Mouse (Mus musculus) kidney, adult 2 months (tissue): ENCODE results near the gene Whrn. TPM values are rescaled to one million over a fixed set of nuclear protein-coding genes. Genes with fewer than 3 reads are reported as not detected.

ENCODE experiments used
- DNase-seq: peaks from one replicate; pipeline ENCODE4 v3.0.0; 2021
- H3K27ac ChIP-seq: fragments of 200-500 bp; 2 replicates; pipeline ENCODE4 v1.5.1; 2012; ENCODE audit warnings: low read depth, low read length, control low read depth, inconsistent platforms; ENCODE audit not compliant: insufficient read depth
- H3K27me3 ChIP-seq: fragments of 200-500 bp; replicated peaks from 2 replicates; pipeline ENCODE4 v1.6.1; 2012; ENCODE audit warnings: mild to moderate bottlenecking, moderate library complexity, low read length, inconsistent platforms; ENCODE audit not compliant: control insufficient read depth, insufficient read depth
- H3K36me3 ChIP-seq: fragments of 200-500 bp; 2 replicates; pipeline ENCODE4 v1.6.1; 2012; ENCODE audit warnings: mild to moderate bottlenecking, moderate library complexity, low read length, inconsistent platforms; ENCODE audit not compliant: control insufficient read depth, insufficient read depth
- H3K4me1 ChIP-seq: fragments of 200-500 bp; 2 replicates; pipeline ENCODE4 v1.6.1; 2011; ENCODE audit warnings: low read length; ENCODE audit not compliant: control insufficient read depth, insufficient read depth
- H3K4me3 ChIP-seq: fragments of 200-500 bp; 2 replicates; pipeline ENCODE4 v1.5.1; 2011; ENCODE audit warnings: mild to moderate bottlenecking, low read depth, low read length, control low read depth; ENCODE audit not compliant: insufficient read depth
- CTCF ChIP-seq: fragments of 200-500 bp; conservative IDR thresholded peaks from 2 replicates; pipeline ENCODE4 v1.5.1; 2011; ENCODE audit warnings: low read depth, mild to moderate bottlenecking, control low read depth, low read length, moderate library complexity, mixed read lengths; ENCODE audit not compliant: insufficient read depth, insufficient read length
- POLR2A ChIP-seq: fragments of 200-500 bp; IDR thresholded peaks from one replicate; pipeline ENCODE4 v1.6.1; 2011; ENCODE audit warnings: low read depth, low read length, control low read depth
- WGBS: fragments of 180-500 bp; shearing (Covaris S2); methylation state at CpG from one replicate; pipeline ENCODE4 v1.1.7; 2018; 5-methylcytosine and 5-hydroxymethylcytosine counted together
- polyA plus RNA-seq: library from polyadenylated mRNA; depleted of rRNA; stranded (reverse); fragments of >200 nt; gene quantifications from 2 replicates; pipeline ENCODE4 v1.2.3, GENCODE M21; 2012; rRNA removed

The Whrn gene
- 20.3 and 22.7 TPM in 2 replicates for polyA plus RNA-seq

DNA sequence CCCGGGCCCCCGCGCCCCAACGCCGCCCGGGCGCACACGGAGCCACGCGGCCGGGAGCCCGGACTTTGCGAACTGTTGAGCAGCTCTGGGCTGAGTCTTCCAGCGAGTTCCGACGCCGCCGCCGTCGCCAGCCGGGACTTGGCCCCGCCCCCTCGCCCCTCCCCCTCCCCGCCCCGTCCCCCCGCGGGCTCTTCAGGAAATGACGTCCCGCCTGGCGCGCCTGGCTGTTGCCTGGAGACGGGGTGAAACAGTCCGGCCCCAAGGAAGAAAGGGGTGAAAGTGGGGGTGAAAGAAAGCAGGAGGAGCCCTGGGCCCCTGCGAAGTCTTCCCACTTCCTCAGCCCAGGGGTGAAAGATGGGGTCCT lies at the start of gene Whrn:
TSS of gene Whrn (minus strand) at position 77 of the 364 bp plus-strand sequence.
- Histone ChIP-seq H3K27ac (0 out of 2 replicates have a peak within 1 kb of the TSS, but pooled peaks have one; percentile 51), H3K27me3 (no peaks in the 10 kb centered on the region), H3K36me3 (no peaks in the 10 kb centered on the region), H3K4me1 (peaks cover 6% of the 10 kb centered on the region; the same call in 1 of the 2 replicates), H3K4me3 (peak within 1 kb of the TSS; percentile 61)
- TF ChIP-seq CTCF = no peak
- TF ChIP-seq POLR2A = peak; percentile 41
- peak; percentile 86 for DNase-seq
- WGBS = under 1% methylated on average over 32 of the region's 34 CpGs

DNA sequence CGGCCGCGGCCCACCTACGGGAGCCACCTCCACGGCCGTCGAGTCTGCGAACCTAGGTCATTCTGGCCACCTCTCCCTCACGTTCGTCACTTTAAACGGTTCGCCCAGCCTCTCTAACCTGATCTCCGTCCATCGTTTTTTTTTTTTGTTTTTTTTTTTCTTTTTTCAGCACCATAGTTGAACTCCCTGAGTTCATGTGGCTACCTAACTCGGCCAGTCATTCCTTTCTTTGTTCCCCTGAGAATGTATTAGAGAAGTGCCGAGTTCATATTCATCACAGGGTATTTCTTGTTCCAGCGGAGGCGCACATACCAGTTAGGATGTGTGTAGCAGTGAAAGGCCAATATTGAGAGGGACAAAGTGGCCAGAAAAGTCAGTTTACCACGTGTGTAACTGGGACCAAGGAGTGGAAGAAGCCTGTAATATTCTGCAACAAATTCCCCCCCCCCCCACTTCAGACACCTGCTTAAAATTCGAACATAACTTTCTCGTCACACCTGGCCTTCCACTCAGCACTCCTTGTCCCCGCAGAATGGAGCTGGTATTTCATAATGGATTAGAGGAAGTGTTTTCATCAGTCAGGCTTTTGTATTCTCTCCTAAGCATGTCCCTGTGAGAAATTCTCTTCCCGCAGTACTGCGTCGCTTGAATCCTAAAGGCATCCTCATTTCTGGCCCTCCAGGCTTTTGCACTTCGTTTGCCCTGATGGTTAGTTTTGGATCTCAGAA lies 49.6 kb upstream of the Whrn start:
- 7% methylated on average over 26 of the region's 26 CpGs for WGBS
- peak overlapping the region; percentile 98 for H3K4me3 ChIP-seq
- peak overlapping the region; percentile 96 for H3K27ac ChIP-seq
- peaks cover 13% of the 10 kb centered on the region; the same call in 1 of the 2 replicates for H3K4me1 ChIP-seq
- TF ChIP-seq POLR2A = no peak
- no peak for TF ChIP-seq CTCF
- no peak for DNase-seq
- no peaks in the 10 kb centered on the region for H3K27me3 ChIP-seq
- peaks cover 5% of the 10 kb centered on the region; the same call in 1 of the 2 replicates for H3K36me3 ChIP-seq

DNA sequence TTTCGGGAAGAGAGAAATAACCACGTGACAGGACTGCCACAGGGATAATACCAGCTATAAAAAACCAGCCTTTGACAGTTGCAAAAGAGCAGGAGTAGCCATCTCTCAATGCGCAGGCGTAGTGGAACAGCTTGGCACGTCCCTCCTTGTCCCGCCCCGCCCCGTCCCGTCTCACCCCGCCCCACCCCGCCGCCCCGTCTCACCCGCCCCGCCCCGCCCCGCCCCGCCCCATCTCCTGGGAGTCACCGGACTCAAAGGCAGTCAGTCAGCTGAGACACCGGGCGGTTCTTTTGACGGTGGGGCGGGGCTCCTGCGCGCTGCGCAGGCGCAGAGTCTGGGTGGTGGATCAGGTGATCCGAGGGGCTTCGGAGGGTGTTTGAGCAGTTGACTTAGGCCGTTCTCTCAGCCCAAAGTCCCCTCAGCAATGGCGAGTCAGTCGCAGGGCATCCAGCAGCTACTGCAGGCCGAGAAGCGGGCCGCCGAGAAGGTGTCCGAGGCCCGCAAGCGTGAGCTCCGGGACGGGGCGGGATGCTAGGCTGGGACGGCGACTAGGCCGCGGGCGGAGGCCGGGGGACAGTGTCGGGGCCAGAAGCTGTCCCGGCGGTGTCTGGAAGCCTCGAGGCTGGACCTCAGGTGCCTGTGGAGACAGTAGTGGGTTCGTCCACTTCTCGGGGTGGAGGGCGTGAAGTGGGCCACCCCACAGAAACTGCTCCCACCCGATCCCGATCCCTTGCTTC lies 48.9 kb upstream of the Whrn start, which contains the start of gene Atp6v1g1:
TSS of gene Atp6v1g1 (plus strand) at position 279 of the 737 bp plus-strand sequence.
- no peaks in the 10 kb centered on the region for H3K27me3 ChIP-seq
- no peak for TF ChIP-seq CTCF
- peak; percentile 44 for TF ChIP-seq POLR2A
- under 1% methylated on average over 57 of the region's 57 CpGs for WGBS
- peaks cover 5% of the 10 kb centered on the region; the same call in 1 of the 2 replicates for H3K36me3 ChIP-seq
- peak within 1 kb of the TSS; percentile 96 for H3K27ac ChIP-seq
- DNase-seq = peak; percentile 99
- peak within 1 kb of the TSS; percentile 98 for H3K4me3 ChIP-seq
- H3K4me1 ChIP-seq = peaks cover 13% of the 10 kb centered on the region; the same call in 1 of the 2 replicates

DNA sequence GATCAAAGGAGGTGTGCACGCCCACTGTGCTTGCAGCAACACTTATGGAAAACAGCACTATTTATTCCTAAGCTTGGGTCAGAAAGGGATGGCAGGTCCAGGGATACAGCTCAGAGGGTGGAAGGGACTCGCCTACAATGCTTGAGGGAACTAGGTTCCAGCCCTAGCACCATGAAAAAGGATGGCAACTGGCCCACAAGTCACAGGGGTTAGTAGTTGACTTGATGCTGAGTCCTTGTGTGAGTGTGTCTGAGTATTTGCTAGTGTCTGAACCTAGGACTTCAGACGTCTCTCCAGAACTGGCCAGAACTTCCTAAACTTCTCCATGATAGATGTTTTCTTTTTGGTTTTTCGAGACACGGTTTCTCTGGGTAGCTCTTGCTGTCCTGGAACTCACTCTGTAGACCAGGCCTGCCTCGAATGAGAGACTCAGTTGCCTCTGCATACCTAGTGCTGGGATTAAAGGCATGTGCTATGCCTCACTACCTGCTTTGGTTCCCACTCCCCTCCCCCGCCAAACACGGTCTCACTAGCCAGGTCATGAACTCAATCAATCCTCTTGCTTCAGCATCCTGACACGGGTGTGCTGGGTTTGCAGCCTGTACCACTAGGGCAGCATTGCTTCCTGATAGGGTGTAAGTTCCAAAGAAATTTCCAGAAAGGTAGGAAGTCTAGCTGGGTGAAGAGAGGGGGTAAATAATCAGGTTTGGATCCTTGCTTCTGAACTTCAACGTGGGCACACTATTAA lies 48.1 kb upstream of the Whrn start:
- TF ChIP-seq CTCF (no peak), POLR2A (no peak)
- H3K4me1 ChIP-seq = peaks cover 13% of the 10 kb centered on the region; the same call in 1 of the 2 replicates
- peaks cover 2% of the 10 kb centered on the region; the same call in 1 of the 2 replicates for H3K36me3 ChIP-seq
- H3K4me3 ChIP-seq = peak overlapping the region; percentile 12; the same call in 1 of the 2 replicates
- 46% methylated on average over 10 of the region's 10 CpGs for WGBS
- no peaks in the 10 kb centered on the region for H3K27me3 ChIP-seq
- peak overlapping the region; percentile 33; the same call in 1 of the 2 replicates for H3K27ac ChIP-seq
- no peak for DNase-seq

DNA sequence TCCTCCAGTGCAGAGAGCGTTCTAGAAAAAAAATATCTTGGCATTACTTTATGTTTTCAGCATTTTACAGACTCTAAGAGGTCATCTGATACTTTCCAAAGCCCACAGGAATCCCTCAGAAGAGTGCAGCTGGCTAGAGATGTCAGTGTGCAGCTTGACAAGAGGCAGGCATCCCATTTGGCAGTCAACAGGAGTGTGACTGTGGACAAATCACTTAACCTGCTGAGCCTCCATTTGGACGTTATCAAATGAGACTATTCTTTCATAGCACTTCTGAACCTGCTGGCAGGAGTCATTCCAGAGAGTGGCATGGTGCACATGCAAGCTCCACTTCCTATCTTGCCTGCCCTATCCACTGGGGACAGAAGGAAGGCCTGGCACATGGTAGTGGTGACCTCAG lies 46.4 kb upstream of the Whrn start:
- H3K36me3 ChIP-seq = no peaks in the 10 kb centered on the region
- DNase-seq = no peak
- peaks cover 9% of the 10 kb centered on the region; the same call in 1 of the 2 replicates for H3K4me1 ChIP-seq
- no peak for TF ChIP-seq CTCF
- TF ChIP-seq POLR2A = no peak
- H3K4me3 ChIP-seq = no peak overlapping the region
- 71% methylated on average over 2 of the region's 2 CpGs for WGBS
- no peaks in the 10 kb centered on the region for H3K27me3 ChIP-seq
- H3K27ac ChIP-seq = no peak overlapping the region

DNA sequence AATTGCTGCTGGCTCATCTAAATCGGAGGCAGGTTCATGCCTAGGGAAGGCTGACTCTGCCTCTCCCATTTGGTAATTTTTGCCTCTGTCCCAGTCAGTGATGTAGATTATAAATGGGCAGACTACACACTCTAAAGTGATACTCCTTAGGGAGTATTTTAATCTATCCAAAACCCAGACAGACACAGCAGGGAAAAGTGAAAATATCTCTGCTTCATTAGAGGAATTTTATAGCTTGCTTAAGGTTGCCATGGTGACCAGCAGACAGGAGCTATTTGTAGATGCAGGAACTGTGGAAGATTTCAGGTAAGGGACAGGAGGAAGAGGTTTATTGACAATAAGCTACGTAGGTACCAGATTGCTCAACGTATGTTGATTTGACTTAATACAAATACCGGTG lies 41.8 kb upstream of the Whrn start:
- 88% methylated on average over 4 of the region's 4 CpGs for WGBS
- DNase-seq = no peak

DNA sequence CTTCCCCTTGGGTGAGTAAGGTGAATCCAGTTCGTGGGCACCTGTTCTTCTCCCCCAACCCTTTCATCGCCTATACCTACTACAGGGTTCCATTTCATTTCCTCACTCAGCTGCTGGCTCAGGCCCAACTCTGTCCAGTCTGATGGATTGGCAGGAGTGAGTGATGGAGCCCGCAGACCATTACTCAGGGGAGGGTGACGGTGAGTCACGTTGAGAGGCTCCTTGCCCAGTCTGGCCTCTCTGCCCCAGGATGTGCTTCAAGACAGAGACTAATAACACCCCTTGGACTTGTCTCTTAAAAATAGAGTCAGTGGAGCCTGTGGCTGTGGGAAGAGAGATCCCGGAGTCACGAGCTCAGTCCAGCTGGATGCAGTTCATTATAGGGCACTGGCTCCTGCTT lies 34.6 kb upstream of the Whrn start:
- DNase-seq = no peak
- TF ChIP-seq POLR2A (no peak), CTCF (no peak)

More for the DNA sequence above, 41.8 kb upstream of the Whrn start:
- H3K4me1 ChIP-seq = no peaks in the 10 kb centered on the region
- no peaks in the 10 kb centered on the region for H3K36me3 ChIP-seq
- no peak overlapping the region for H3K27ac ChIP-seq
- H3K27me3 ChIP-seq = no peaks in the 10 kb centered on the region
- H3K4me3 ChIP-seq = no peak overlapping the region
- TF ChIP-seq POLR2A (no peak), CTCF (no peak)

More for the DNA sequence above, 34.6 kb upstream of the Whrn start:
- Histone ChIP-seq H3K27ac (no peak overlapping the region), H3K4me1 (no peaks in the 10 kb centered on the region), H3K4me3 (no peak overlapping the region), H3K27me3 (no peaks in the 10 kb centered on the region), H3K36me3 (no peaks in the 10 kb centered on the region)
- WGBS = 63% methylated on average over 7 of the region's 7 CpGs
